Mouse (Mus musculus): ENCODE measurements around the gene Mamdc2. TPM values are rescaled to one million over a fixed set of nuclear protein-coding genes. Genes with fewer than 3 reads are reported as not detected.

The Mamdc2 gene
- total RNA-seq, 4 experiments from 2014 or later: 1.6 to 2.0 (median 1.7) TPM

DNA sequence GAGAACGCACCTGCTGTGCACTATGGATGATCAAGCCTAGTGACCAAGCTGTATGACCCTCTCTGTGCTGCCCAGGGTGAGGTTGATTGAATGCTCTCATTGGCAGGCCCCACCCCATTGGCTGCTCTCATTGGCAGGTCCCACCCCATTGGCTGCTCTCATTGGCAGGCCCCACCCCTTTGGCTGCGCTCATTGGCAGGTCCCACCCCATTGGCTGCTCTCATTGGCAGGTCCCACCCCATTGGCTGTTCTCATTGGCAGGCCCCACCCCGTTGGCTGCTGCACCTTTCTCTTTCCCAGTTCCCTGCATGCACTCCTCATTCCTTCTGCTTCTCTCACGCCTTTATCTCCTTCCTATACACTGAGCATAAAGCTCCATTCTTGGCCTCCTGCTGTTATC lies 12.5 kb downstream of the Mamdc2 start:
- no peak for DNase-seq (ENCODE audit: low spot score)

DNA sequence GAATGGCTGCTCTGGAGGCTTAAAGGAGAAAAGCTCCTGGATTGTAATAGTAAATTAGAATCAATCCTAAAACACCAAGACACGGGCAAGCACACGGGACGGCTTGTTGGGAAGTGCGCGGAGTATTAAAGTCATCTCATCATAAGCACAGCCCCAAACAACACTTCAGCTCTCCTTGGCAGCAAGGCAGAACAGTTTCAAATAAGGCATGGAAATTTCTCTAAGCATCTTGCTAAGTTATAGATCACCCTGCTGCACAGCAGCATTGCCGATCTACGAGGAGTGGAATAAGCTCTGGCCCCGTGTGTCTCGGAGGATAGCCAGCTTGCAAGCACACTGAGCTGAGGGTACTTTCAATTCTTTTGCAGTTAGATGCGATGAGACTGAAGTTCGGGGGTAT lies 13.8 kb downstream of the Mamdc2 start:
- no peak for DNase-seq (ENCODE audit: low spot score)

DNA sequence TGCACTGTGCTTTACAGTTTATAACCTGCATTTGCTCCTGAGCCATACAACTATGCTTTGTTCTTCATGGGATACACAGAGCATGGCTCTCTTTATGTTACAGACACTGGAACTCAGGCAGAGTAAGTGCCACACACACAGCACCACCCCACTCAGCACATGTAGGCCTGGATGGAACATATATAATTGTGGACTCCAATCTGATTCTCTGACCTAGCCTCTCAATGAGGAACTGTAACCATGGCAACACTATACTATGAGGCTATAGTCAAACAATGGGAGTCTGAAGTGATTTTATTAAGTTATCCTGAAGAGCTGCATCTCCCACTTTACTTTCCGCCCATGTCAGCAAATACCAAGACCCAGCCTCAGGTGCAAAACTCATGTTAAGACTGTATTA lies 30.6 kb downstream of the Mamdc2 start:
- DNase-seq (ENCODE audit: low spot score): no peak

DNA sequence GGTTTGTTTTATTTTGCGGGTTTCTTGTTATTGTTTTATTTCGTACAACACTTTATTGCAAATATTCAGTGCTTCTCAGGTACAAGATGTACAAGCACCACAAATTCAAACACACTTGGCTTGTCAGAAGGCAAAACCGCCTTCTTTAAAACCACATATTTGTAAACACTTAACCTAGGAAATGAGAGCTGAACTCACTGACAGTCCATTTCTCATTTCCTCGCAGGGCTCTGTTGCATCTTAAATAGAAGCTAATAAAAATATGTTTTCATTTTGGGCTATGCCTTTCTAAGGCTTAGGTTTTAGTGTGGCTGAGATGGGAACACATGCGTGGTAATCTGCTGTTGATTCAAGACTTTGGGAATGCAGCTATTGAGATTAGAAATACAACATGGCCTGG lies 37.4 kb downstream of the Mamdc2 start:
- DNase-seq (ENCODE audit: low spot score): no peak

DNA sequence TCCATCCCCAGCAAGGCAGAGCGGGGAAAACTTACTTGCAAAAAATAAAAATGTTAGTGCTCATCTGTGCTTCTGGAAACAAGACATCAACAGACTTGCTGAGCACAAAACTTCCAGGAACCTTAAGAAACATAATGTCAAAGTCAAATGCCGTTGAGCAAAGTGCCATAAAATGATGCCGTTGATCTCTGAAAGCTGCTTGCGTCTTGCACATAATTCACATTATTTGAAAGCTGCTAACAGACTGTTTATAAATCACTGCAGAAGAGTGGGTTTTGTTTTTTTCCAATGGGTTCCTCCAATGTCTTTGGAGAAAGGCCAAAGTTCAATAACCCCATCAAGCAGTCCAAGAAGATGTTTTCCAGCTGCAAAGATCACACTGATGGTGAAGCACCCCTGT lies 37.9 kb downstream of the Mamdc2 start:
- no peak for DNase-seq (ENCODE audit: low spot score)

DNA sequence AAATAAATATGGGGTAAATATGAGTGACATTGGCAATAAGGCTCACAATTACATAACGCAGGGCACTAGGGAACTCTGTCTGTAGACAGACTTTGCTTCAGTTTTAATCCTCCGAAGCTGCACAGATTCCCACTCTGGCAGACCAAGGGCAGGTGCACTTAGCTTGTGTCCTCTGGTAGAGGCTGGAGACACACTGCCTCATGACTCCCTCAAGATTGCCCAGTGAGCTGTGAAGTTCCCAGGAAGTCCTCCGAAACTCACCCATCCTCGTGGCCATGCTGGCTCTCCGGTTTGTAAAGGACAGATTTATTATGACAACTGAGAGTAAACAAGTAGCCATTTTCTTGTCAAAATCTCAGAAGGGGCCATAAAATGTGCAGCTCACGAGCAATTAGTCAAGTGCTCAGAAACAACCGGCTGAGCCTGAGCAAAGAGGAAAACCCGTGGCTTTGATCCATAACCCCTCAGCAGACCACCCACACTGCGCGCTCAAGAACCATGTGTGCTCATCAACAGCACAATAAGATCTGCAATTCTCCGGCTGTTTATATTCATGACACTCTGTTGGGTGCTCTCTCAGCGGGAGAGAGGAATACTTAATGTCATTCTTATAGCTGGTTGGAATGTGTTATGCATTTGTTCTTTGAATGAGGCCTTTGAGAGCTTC lies 46.6 kb downstream of the Mamdc2 start:
- no peak for DNase-seq (ENCODE audit: low spot score)

DNA sequence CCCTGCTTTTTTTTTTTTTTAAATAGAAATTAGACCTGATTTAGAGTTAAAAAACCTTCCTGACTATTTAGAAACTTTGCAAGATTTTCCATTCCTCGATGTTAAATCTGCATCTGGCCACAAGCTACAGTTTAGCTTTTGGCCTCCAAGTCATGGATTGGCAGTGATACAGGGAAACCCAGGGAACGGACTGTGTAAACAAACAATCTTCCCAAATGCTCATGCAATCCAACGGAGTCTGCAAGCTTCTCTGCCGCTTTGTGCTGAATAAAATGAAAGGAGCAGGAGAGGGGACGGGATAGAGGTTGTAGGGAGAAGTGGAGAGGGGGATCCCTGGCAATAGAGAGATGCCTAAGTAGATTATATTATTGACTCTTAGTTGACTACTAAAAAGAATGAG lies 47.8 kb downstream of the Mamdc2 start:
- DNase-seq (ENCODE audit: low spot score): peak; percentile 78

DNA sequence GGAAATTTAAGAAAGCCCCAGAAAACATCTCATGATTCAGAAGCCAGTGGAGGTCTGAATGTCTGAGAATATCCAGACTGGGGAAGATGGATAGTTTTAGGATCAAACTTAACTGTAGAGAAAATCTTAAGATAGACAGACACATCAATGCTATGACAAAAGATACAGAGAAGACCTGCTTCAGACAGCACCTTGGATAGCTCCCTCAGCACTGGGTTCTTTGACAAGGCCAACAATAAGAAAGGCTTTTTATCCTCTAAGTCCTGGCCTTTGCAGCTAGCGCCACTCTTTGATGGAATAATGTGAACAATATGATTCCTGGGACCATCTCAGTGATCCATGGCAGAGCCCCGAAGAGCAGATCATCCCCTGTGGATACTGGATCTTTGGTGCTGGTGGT lies 52.3 kb downstream of the Mamdc2 start:
- no peak for DNase-seq (ENCODE audit: low spot score)

DNA sequence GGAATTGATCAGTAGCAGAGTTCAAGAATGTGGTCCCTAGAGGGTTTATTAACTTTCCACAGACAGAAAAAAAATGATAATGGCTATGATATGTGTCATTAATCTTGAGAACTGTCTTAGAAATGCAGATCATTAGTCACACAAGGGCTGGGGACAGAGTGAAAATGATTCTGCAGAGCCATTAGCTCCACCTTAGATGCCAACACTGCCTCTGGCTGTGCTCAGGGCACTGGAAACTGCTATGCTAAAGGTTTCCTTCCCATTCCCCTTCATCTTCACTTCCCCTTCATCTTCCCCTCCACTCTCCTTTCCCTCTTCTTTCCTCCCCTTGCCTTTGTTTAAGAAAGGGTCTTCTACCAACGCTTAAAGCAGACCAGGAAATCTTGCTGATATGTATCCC lies 53.6 kb downstream of the Mamdc2 start:
- no peak for DNase-seq (ENCODE audit: low spot score)

DNA sequence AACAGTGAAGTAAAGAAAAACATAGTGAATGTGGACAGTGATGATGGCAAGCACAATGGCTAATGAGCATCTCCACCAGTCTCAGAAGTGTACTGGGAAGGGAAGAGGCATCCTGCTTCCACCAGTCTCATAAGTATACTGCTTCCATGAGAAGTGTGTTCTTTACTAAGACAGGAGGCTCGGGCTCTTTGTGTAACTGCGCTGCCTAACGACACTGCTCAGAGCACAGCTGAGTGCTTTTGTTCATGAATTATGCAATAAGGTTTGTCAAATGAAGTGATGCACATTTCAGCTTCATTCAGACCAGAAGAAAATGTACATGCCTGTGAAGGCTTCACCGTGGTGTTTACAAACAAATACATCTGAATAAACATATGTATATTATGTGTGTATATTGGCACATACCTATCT lies 59.4 kb downstream of the Mamdc2 start:
- DNase-seq (ENCODE audit: low spot score): no peak

DNA sequence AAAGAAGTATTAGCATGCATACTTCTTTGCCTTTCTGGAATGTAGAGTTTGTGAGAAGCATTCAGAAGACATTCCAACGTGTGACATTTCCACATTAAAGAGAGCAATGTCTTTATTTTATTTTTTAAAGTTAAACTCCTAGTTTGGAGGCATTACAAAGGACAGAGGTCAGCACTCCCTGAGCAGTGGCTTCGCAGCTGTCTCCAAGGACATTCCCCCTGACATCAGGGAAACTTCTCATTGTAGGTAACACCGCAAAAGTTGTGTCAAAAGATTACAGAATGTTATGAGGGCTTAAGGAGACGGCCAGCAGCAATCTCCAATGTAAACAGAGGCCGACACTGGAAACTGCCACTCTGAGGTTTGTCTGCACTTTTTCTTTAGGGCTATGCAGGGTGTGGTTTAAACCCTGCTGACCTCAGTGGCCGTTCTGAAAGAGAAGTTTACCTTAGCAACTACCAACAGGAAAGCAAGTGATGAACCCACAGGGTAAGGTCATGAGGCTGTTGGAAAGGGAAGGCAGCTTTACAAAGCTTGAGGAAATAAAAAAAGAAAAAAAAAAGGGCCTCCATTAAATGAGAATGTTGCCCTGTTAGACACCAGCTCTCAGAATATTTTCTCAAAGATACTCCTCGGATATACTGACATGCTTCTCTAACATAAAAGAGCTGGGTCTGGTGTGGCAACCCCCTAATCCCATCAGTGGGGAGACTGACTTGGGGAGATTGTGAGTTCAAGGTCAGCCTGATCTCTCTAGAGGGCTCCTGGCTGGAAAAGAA lies 60.0 kb downstream of the Mamdc2 start:
- DNase-seq (ENCODE audit: low spot score): no peak

DNA sequence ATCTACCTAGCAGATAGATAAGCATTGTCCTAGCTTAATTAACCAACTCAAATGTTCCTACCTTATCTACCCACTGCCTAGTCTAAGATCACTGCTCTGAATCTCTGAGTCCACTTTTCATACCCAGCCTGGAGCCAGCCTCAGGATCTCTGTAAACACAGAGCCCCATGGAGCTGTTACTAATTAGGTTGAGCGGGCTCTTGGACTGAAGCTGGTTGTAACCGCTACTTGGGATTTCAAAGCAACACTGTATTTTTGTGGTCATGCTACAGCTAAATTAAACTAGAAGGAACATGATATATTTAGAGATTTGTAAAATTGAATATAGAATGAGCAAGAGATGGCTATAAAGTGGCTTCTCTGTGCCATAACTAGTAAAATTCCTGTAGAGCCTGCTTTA lies 65.8 kb downstream of the Mamdc2 start:
- no peak for DNase-seq (ENCODE audit: low spot score)

DNA sequence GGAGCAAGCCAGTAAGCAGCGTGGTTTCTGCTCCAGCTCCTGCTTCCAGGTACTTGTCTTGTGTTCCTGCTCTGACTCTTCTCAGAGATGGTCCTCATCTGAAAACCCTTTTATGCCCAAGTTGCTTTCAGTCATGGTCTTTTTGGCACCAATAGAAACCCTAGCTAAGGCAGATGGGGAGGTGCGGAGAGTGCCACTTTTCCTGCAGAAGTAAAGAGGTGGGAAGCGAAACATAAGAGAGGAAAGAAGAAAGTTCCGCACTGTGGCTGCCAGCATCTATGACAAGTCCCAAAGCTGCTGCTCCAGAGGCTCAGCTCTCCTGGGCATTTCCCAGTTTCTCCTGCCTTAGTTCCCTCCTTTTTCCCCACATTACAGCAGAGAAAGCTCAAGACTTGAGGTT lies 67.3 kb downstream of the Mamdc2 start:
- no peak for DNase-seq (ENCODE audit: low spot score)

DNA sequence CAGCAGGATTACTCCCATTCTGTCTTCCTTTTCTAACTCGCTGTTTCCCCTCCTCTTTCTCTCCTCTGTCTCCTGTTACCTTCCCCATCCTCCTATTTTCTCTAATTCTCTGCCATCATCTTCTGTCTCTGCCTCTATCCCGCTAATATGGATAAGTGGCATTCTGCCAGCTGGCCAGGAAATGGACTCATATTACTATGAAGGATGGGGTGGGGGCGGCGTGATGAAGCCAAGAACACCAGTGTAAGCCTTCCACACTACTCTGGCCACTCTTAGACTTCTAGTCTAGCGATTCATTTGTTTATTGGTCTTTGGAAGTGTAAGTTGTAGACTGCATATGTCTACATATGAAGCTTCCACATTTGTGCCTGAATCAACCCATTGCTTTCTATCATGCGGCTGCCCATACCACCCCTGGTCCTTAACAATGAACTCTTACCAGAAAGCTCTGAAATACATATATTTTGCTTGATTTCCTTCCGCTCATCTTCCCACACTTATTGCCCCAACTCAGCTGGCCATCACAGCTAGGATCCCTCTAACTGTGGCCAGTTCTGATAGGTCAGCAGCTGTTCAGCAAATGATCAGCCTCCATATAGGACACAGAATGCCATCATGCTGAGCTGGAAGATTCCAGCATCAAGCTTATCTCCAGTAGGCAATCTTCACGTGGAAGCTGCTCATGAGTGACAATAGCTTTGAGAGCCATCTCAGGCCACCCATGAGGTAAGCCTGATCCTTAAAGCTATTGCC lies 68.3 kb downstream of the Mamdc2 start:
- no peak for DNase-seq (ENCODE audit: low spot score)

DNA sequence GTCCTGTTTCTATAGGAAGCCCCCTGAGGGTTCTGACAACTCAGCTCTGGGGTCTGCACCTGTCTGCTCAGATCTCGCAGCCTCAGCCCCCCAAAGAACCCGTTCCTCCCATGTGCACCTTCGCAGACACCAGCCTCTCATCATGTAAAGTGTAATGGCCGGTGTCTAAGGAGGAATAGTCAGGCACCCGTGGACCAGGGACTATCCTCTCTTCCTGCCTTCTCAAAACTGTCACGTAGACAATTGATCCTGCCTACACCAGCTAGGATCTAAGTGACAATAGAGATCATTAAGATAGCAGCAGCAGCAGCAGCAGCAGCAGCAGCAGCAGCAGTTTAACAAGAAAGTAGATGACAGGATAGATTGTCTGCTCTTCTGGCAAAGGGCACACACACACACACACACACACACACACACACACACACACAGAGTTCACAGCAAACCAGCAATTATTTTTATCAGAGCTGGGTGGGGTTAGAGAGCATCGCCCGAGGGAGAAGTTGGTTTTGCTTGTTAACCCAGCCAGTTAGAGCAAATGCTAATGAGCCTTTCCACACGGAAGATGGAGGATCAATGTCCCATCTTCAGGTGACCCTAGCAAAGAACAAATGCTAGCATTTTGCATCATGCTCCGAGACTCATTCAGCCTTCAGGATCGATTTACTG lies 71.6 kb downstream of the Mamdc2 start:
- DNase-seq (ENCODE audit: low spot score): no peak

DNA sequence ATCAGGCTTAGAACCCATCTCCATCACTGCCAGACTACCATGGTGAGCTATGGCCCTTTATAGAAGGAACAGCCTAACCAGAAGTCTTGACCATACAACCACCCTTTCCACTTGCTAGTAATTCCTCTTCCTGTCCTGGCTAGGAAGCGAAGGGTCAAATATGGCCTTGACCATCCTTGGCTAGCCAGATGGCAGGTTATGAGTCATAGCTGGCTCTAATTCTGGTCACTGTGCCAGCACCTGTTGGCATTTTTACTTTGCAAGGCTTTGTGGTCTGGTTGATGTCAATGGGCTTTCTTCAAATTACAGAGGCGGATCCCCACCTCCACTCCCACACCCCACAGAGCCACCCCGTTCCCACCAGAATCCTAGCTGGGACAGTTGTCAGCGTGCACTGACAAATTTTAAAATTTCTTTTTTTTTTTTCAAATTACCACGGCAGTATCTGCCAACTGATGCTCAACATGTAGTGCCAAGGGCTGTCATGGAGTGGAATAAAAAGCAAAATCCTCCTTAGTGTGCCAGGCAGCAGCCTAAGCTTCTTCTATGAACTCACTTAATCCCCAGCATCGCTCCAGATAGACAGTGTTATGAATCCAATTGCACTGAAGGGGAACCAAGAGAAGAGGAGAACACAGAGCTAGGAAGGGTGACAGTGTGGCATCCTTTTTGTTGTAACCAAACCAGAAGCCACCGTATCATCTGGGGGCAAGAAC lies 73.1 kb downstream of the Mamdc2 start:
- DNase-seq (ENCODE audit: low spot score): no peak

DNA sequence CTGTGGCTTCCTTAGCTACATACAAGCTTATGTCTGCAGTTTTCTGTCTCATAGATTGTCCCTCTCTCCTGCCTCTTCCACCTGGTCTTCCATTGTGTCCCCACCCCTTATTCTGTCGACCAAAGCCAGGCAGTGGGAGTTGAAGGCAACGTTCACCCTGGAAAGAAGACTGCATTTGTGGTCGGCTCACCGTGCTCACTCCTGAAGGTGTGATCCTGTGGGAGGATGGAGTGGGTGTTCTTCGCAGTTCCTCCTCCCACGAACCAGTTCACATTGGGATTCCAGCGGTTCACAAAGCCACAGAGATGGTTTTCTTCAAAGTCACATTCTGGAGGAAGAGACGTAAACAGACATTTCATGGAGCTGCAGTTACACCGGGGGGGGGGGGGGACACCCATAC lies 74.5 kb downstream of the Mamdc2 start:
- DNase-seq (ENCODE audit: low spot score): no peak

DNA sequence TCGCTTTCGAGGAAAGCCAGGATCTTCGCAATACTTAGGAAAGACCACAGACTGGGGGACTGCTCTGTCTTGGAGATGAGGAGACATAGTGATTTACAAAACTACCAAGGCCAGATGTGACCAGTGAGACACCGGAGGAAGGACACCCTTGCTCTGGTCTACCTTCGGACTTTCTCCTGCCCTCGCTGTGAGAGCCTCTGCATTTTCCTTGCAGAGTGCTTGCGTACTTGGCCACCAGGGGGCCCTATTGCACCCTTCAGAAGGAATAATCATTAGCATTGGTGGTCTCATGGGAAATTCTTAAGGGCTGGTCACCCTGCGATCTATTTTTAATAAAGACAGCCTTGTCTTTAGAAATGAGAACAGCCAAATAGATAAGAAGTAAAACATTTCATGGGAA lies 75.0 kb downstream of the Mamdc2 start:
- DNase-seq (ENCODE audit: low spot score): peak; percentile 70

DNA sequence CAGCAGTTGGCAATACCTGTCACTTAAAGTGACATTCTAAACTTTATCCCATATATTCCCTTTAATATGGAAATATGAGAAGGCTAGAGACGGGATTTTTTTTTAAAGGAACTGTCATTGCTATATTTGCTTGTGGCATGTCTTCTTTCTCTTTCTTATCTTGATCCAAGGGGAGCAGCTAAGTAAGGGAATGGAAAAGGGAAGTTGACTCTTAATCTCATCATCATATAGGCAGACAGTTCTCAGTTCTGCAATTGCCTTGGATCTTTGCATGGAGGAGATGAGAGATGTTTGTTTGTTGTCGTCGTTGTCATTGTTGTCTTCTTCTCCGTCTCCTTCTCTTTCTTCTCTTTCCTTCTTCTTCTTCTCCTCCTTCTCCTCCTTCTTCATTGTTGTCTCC lies 79.0 kb downstream of the Mamdc2 start:
- no peak for DNase-seq (ENCODE audit: low spot score)

DNA sequence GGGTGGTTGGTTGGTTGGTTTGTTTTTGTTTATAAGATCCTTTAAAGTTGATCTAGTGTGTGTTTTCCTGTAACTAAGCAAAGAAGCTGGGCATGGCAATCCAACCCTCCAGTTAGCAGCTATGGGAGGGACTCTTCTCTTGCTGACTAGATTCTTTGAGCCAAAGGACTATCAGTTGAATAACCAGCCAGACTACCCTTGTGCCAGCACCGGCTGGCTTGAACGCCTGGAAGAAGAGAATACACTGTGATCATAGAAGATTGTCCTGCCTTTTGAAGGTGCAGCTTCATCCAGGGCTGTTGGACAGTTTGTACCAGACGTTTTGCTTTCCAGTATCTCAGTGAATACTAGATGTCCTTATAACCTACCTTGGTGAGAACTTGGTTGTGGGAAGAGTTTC lies 86.2 kb downstream of the Mamdc2 start:
- no peak for DNase-seq (ENCODE audit: low spot score)

DNA sequence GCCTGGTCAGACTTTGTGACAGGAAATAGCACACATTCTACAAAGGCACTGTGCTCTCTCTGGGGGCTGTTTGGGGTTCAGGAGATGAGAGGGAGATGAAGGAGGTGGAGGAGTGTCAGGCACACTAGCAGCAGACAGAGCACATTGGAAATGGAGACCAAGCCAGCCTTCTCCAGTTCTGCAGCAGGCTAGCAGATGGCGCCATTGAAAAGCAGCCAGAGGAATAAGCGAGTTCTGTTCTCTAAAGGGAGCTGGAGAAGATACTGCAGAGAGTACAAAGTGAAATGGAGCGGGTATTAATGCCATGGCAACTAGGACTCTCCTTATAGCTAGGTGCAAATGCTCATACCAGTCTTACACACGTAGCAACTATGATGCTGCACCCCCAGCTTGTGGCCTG lies 87.1 kb downstream of the Mamdc2 start:
- no peak for DNase-seq (ENCODE audit: low spot score)

DNA sequence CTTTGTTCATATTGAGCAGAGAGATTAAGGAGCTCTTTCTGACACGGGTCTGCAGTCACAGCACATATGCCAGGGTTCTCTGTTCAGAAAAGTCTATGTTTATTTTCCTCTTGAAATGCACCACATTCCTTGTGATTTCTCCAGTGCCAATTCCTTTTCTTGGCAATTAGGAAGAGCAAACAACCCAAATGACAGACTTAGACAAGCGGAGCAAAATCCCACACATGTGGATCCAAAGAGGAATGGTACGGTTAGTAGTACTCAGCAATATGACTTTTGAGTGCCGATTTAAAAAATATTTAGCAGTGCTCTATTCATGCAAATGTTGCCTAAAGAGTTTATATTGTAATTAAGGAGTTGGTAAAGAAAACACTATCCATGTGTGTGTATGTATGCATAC lies 87.7 kb downstream of the Mamdc2 start:
- DNase-seq (ENCODE audit: low spot score): no peak
